15 mouse cellular contexts compared by ENCODE assay signal in the genomic region with DNA sequence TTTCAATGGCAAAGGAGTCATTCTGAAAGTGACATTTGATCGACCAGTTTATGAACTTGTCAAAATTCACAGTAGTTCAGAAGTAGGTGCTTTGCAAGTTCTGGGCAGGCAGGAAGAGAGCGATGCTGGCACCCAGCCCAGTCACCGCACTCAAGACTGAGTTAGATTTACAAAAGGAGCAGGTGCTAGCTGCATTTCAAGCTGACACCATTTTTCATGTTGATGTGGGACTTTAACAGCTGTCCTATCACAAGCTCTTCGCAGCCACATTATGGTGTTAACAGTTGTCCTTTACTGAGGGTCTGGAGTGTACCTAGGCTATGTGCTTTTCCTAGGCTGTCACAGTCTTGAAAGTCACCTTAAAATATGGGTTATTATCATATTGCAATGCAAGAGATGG.
DNase-seq lines count a peak whose midpoint lies in the region; ATAC-seq and TF ChIP-seq lines count a peak whose summit lies in the region.
"Had no signal": no experiment of that assay in that cellular context is flagged by ENCODE, and none has a peak within 500 bp of the region (broad histone marks: within the 10 kb centered on the region; RNA-seq: fewer than 3 reads in every experiment).

No protein-coding gene starts in this region.

- H3K27me3 ChIP-seq in neural tube, embryonic 12.5 days (replicated peaks), result no peaks in the 10 kb centered on the region
- no peaks in the 10 kb centered on the region for H3K27me3 ChIP-seq in forebrain, postnatal 0 days (ENCODE audit: insufficient read depth, low read length)
- H3K27me3 ChIP-seq in neural tube, embryonic 15.5 days (replicated peaks), result no peaks in the 10 kb centered on the region
- no peaks in the 10 kb centered on the region for H3K27me3 ChIP-seq in midbrain, embryonic 14.5 days (ENCODE audit: control insufficient read depth, insufficient read depth, low read length)
- H3K27me3 ChIP-seq: liver, embryonic 15.5 days had no signal

- no peak for DNase-seq in frontal cortex, postnatal 25 days (ENCODE audit: low spot score in 2 of 2)
- DNase-seq in neural tube, embryonic 10.5 days (ENCODE audit: extremely low spot score, low spot score), result no peak
- peak; percentile 42 for DNase-seq in forebrain, postnatal 0 days
- no peak for DNase-seq in adrenal gland, adult (ENCODE audit: inconsistent age in 2 of 2, low spot score in 1 of 2)
- DNase-seq in midbrain, embryonic 14.5 days, result no peak
- DNase-seq: adrenal gland, adult 2 months; gastrocnemius, adult 2 months; kidney, adult 2 months; spleen, adult 18-20 months had no signal

- no peaks in the 10 kb centered on the region for H3K36me3 ChIP-seq in neural tube, embryonic 12.5 days
- H3K36me3 ChIP-seq in forebrain, postnatal 0 days (ENCODE audit: insufficient read depth), result no peaks in the 10 kb centered on the region
- H3K36me3 ChIP-seq in neural tube, embryonic 15.5 days, result no peaks in the 10 kb centered on the region
- H3K36me3 ChIP-seq in midbrain, embryonic 14.5 days (ENCODE audit: control insufficient read depth, insufficient read depth, low read length), result no peaks in the 10 kb centered on the region
- H3K36me3 ChIP-seq: liver, embryonic 15.5 days; midbrain, embryonic 10.5 days had no signal

- no peak overlapping the region for H3K4me3 ChIP-seq in neural tube, embryonic 12.5 days
- H3K4me3 ChIP-seq in forebrain, postnatal 0 days (ENCODE audit: low read depth, low read length), result no peak overlapping the region
- no peak overlapping the region for H3K4me3 ChIP-seq in neural tube, embryonic 15.5 days (replicated peaks)
- no peak overlapping the region for H3K4me3 ChIP-seq in midbrain, embryonic 14.5 days (replicated peaks; ENCODE audit: low read depth, low read length)
- H3K4me3 ChIP-seq: gastrocnemius, adult 2 months; layer of hippocampus, adult 2 months; liver, embryonic 15.5 days; midbrain, embryonic 10.5 days had no signal

- H3K9me3 ChIP-seq in neural tube, embryonic 12.5 days, result no peaks in the 10 kb centered on the region
- H3K9me3 ChIP-seq in forebrain, postnatal 0 days (ENCODE audit: low read length), result no peaks in the 10 kb centered on the region
- H3K9me3 ChIP-seq in neural tube, embryonic 15.5 days (replicated peaks), result no peaks in the 10 kb centered on the region
- no peaks in the 10 kb centered on the region for H3K9me3 ChIP-seq in midbrain, embryonic 14.5 days (ENCODE audit: control insufficient read depth, low read length)
- H3K9me3 ChIP-seq: liver, embryonic 15.5 days; midbrain, embryonic 10.5 days had no signal

- 74% methylated on average over 4 of the region's 4 CpGs for WGBS in neural tube, embryonic 12.5 days
- 40% methylated on average over 4 of the region's 4 CpGs for WGBS in forebrain, postnatal 0 days
- WGBS in neural tube, embryonic 15.5 days, result 53% methylated on average over 4 of the region's 4 CpGs
- 76% methylated on average over 4 of the region's 4 CpGs for WGBS in midbrain, embryonic 14.5 days

- no peak overlapping the region for H3K9ac ChIP-seq in neural tube, embryonic 12.5 days
- no peak overlapping the region for H3K9ac ChIP-seq in forebrain, postnatal 0 days
- H3K9ac ChIP-seq in neural tube, embryonic 15.5 days (replicated peaks), result no peak overlapping the region
- H3K9ac ChIP-seq in midbrain, embryonic 14.5 days (replicated peaks; ENCODE audit: low read length), result no peak overlapping the region
- H3K9ac ChIP-seq: liver, embryonic 15.5 days had no signal

- no peak for TF ChIP-seq CTCF in forebrain, postnatal 0 days (IDR thresholded peaks at IDR 0.05; ENCODE audit: low read depth)

- no peak overlapping the region for H3K27ac ChIP-seq in neural tube, embryonic 12.5 days
- no peak overlapping the region for H3K27ac ChIP-seq in forebrain, postnatal 0 days (ENCODE audit: low read depth, low read length)
- H3K27ac ChIP-seq in neural tube, embryonic 15.5 days (replicated peaks), result 0 out of 2 replicates have a peak overlapping the region, but pooled peaks have one; percentile 33
- H3K27ac ChIP-seq in midbrain, embryonic 14.5 days (replicated peaks; ENCODE audit: low read depth, low read length), result no peak overlapping the region
- H3K27ac ChIP-seq: gastrocnemius, adult 2 months; layer of hippocampus, adult 2 months; liver, embryonic 15.5 days; midbrain, embryonic 10.5 days had no signal

- no peak overlapping the region for H3K4me2 ChIP-seq in neural tube, embryonic 12.5 days (replicated peaks)
- H3K4me2 ChIP-seq in forebrain, postnatal 0 days (ENCODE audit: low read depth), result no peak overlapping the region
- H3K4me2 ChIP-seq in neural tube, embryonic 15.5 days, result no peak overlapping the region
- H3K4me2 ChIP-seq in midbrain, embryonic 14.5 days (ENCODE audit: low read length), result no peak overlapping the region
- H3K4me2 ChIP-seq: liver, embryonic 15.5 days had no signal

- ATAC-seq in frontal cortex, adult (ENCODE audit: low TSS enrichment), result peak; percentile 35; the same call in 1 of the 2 replicates
- 0 out of 2 replicates have a peak, but pooled peaks have one; percentile 37 for ATAC-seq in neural tube, embryonic 12.5 days (ENCODE audit: low FRiP score, low read depth)
- ATAC-seq in forebrain, postnatal 0 days, result peak; percentile 28; the same call in 1 of the 2 replicates
- no peak for ATAC-seq in neural tube, embryonic 15.5 days (ENCODE audit: low FRiP score)
- no peak for ATAC-seq in midbrain, embryonic 14.5 days (ENCODE audit: low FRiP score, low TSS enrichment)

- H3K4me1 ChIP-seq in neural tube, embryonic 12.5 days, result no peaks in the 10 kb centered on the region
- H3K4me1 ChIP-seq in forebrain, postnatal 0 days (ENCODE audit: insufficient read depth), result no peaks in the 10 kb centered on the region
- 0 out of 2 replicates have a peak, but pooled peaks cover 4% of the 10 kb centered on the region for H3K4me1 ChIP-seq in neural tube, embryonic 15.5 days
- H3K4me1 ChIP-seq in midbrain, embryonic 14.5 days (ENCODE audit: control insufficient read depth, insufficient read depth, low read length), result no peaks in the 10 kb centered on the region
- H3K4me1 ChIP-seq: liver, embryonic 15.5 days; midbrain, embryonic 10.5 days had no signal

Comparison
In these comparisons a context has a peak if more than half of its experiments do, and no peak if none do; other contexts are left out.
1. ATAC-seq: peak in frontal cortex, adult (single experiment), neural tube, embryonic 12.5 days (single experiment) and forebrain, postnatal 0 days (single experiment); none in neural tube, embryonic 15.5 days (single experiment) and midbrain, embryonic 14.5 days (single experiment).